Mouse (Mus musculus): ENCODE measurements at regions not wholly inside any gene's neighbourhood (a gene's known extent, or its start where the extent isn't known, plus 50 kb on each side); places are given as distances from the start of the nearest gene placed in this dataset.

DNA sequence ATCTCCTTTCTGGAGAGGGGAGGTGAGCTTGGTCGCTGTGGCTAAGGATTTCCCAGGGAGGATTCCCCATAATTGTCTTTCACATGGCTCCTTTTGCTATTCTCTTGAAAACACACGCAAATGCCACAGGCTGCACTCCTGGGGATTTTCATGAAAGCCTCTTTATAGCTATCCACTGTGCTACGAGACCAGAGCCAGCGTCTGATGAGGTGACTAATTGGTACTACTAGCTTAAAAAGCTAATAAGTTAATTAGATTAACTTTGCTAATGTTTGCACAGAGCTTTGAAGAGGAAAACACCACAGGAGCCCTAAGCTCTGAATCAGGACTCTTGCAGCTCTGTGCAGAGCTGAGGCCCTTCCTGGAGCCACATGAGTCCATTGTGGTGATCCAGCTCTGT, 140.1 kb downstream of the Nkx6-1 start:
- no peak for TF ChIP-seq CTCF (IDR thresholded peaks at IDR 0.05; ENCODE audit: insufficient read depth, low read depth, low read length)
- TF ChIP-seq POLR2A (IDR thresholded peaks at IDR 0.05; ENCODE audit: insufficient read depth, low read depth, low read length): no peak

Measured in olfactory bulb, adult 2 months (tissue).